Mouse (Mus musculus) CH12.LX (cell line): Measurements from ENCODE around the gene Lrrc63. TPM values are rescaled to one million over a fixed set of nuclear protein-coding genes. Genes with fewer than 3 reads are reported as not detected.

Source experiments
- DNase-seq: peaks from one replicate; pipeline ENCODE4 v3.0.0-alpha.2; 2013; ENCODE audit errors: extremely low read depth
- H3K27ac ChIP-seq: 2 replicates; pipeline ENCODE4 v1.5.1; 2012; ENCODE audit warnings: low read depth, mild to moderate bottlenecking, control low read depth, moderate library complexity; ENCODE audit not compliant: insufficient read depth
- H3K27me3 ChIP-seq: replicated peaks from 2 replicates; pipeline ENCODE3; 2012; ENCODE audit warnings: inconsistent platforms
- H3K36me3 ChIP-seq, 2 experiments: replicated peaks in 1 of 2; 2 replicates each; pipeline versions ENCODE3 to v1.6.1; 2012; ENCODE audit warnings: inconsistent platforms in 1 of 2, low read length in 1 of 2, mild to moderate bottlenecking in 1 of 2, mixed read lengths in 1 of 2, moderate library complexity in 1 of 2; ENCODE audit not compliant: control insufficient read depth in 1 of 2, insufficient read depth in 1 of 2
- H3K4me1 ChIP-seq, 2 experiments: 2 replicates each; pipeline ENCODE4 v1.6.1; 2012; ENCODE audit warnings: inconsistent platforms in 1 of 2, moderate library complexity in 1 of 2; ENCODE audit not compliant: insufficient read depth in 2 of 2, control insufficient read depth in 1 of 2
- H3K4me2 ChIP-seq: 2 replicates; pipeline ENCODE4 v1.6.1; 2012; ENCODE audit warnings: low read depth, mild to moderate bottlenecking, control low read depth; ENCODE audit not compliant: poor library complexity, insufficient read depth, severe bottlenecking
- H3K4me3 ChIP-seq, 3 experiments: fragments of 150-350 bp in 1 of 3; sonication (generic) in 1 of 3; replicated peaks in 1 of 3; 2 replicates each; pipeline versions ENCODE3 to v1.5.1; 2011 to 2012; ENCODE audit warnings: low read depth in 2 of 3, low read length in 2 of 3, mild to moderate bottlenecking in 2 of 3, moderate library complexity in 2 of 3, control low read depth in 1 of 3, improper control_type of control experiment in 1 of 3, inconsistent platforms in 1 of 3, mixed read lengths in 1 of 3; ENCODE audit not compliant: poor library complexity in 1 of 3
- H3K79me2 ChIP-seq: replicated peaks from 2 replicates; pipeline ENCODE4 v1.6.1; 2012; ENCODE audit warnings: mild to moderate bottlenecking, moderate library complexity; ENCODE audit not compliant: control insufficient read depth, poor library complexity, insufficient read depth, severe bottlenecking; ENCODE audit errors: extremely low read depth
- H3K9ac ChIP-seq: 2 replicates; pipeline ENCODE4 v1.6.1; 2012; ENCODE audit warnings: low read depth, mild to moderate bottlenecking, control low read depth, moderate library complexity; ENCODE audit not compliant: insufficient read depth
- H3K9me3 ChIP-seq: replicated peaks from 2 replicates; pipeline ENCODE3; 2012; ENCODE audit warnings: low read length, inconsistent platforms, mixed read lengths
- BHLHE40 ChIP-seq: IDR thresholded peaks from 2 replicates; pipeline ENCODE4 v1.6.1; 2011; ENCODE audit warnings: mild to moderate bottlenecking, low read depth, low read length, improper control_type of control experiment
- CHD1 ChIP-seq: IDR thresholded peaks from 2 replicates; pipeline ENCODE4 v1.6.1; 2012; ENCODE audit warnings: low read depth, low read length, improper control_type of control experiment, inconsistent platforms
- HCFC1 ChIP-seq: IDR thresholded peaks from 2 replicates; pipeline ENCODE4 v1.6.1; 2012; ENCODE audit warnings: low read depth, mild to moderate bottlenecking, inconsistent platforms, low read length, improper control_type of control experiment
- IRF4 ChIP-seq: IDR thresholded peaks from 2 replicates; pipeline ENCODE4 v1.6.1; 2014; ENCODE audit warnings: low read depth, mild to moderate bottlenecking, inconsistent platforms, low read length, improper control_type of control experiment
- JUN ChIP-seq: IDR thresholded peaks from 2 replicates; pipeline ENCODE4 v1.6.1; 2011; ENCODE audit warnings: low read depth, mild to moderate bottlenecking, low read length, improper control_type of control experiment, moderate library complexity; ENCODE audit not compliant: insufficient read depth
- KAT2A ChIP-seq: IDR thresholded peaks from 2 replicates; pipeline ENCODE4 v1.6.1; 2012; ENCODE audit warnings: low read length, improper control_type of control experiment, inconsistent platforms; ENCODE audit not compliant: insufficient replicate concordance
- MAX ChIP-seq: IDR thresholded peaks from 2 replicates; pipeline ENCODE4 v1.6.1; 2011; ENCODE audit warnings: low read length, improper control_type of control experiment
- MEF2A ChIP-seq: IDR thresholded peaks from 2 replicates; pipeline ENCODE4 v1.6.1; 2014; ENCODE audit warnings: low read depth, mild to moderate bottlenecking, inconsistent platforms, low read length, improper control_type of control experiment, borderline replicate concordance
- MXI1 ChIP-seq: IDR thresholded peaks from 2 replicates; pipeline ENCODE4 v1.6.1; 2011; ENCODE audit warnings: mild to moderate bottlenecking, low read depth, low read length, improper control_type of control experiment
- MYC ChIP-seq: IDR thresholded peaks from 2 replicates; pipeline ENCODE4 v1.6.1; 2011; ENCODE audit warnings: low read depth, mild to moderate bottlenecking, improper control_type of control experiment, low read length
- NRF1 ChIP-seq: IDR thresholded peaks from 2 replicates; pipeline ENCODE4 v1.6.1; 2014; ENCODE audit warnings: low read depth, mild to moderate bottlenecking, inconsistent platforms, low read length, improper control_type of control experiment, moderate library complexity
- PAX5 ChIP-seq: IDR thresholded peaks from 2 replicates; pipeline ENCODE4 v1.6.1; 2012; ENCODE audit warnings: low read length, inconsistent platforms, mixed read lengths
- POLR2A ChIP-seq: IDR thresholded peaks from 2 replicates; pipeline ENCODE4 v1.6.1; 2011; ENCODE audit warnings: low read depth, mild to moderate bottlenecking, improper control_type of control experiment, low read length
- RAD21 ChIP-seq: IDR thresholded peaks from 2 replicates; pipeline ENCODE4 v1.6.1; 2011; ENCODE audit warnings: low read depth, mild to moderate bottlenecking, low read length, improper control_type of control experiment, moderate library complexity
- RCOR1 ChIP-seq: conservative IDR thresholded peaks from 2 replicates; pipeline ENCODE4 v1.6.1; 2012; ENCODE audit warnings: low read depth, mild to moderate bottlenecking, inconsistent platforms, low read length, improper control_type of control experiment
- ZC3H11A ChIP-seq: IDR thresholded peaks from 2 replicates; pipeline ENCODE4 v1.6.1; 2012; ENCODE audit warnings: low read depth, mild to moderate bottlenecking, inconsistent platforms, low read length, improper control_type of control experiment
- ZKSCAN1 ChIP-seq: IDR thresholded peaks from 2 replicates; pipeline ENCODE4 v1.6.1; 2012; ENCODE audit warnings: low read depth, inconsistent platforms, low read length, improper control_type of control experiment, borderline replicate concordance
- ZMIZ1 ChIP-seq: IDR thresholded peaks from 2 replicates; pipeline ENCODE4 v1.6.1; 2012; ENCODE audit warnings: low read depth, mild to moderate bottlenecking, inconsistent platforms, low read length, improper control_type of control experiment
- ZNF384 ChIP-seq: IDR thresholded peaks from 2 replicates; pipeline ENCODE4 v1.6.1; 2012; ENCODE audit warnings: low read depth, low read length, improper control_type of control experiment, inconsistent platforms
- dilution Hi-C: fragments of 300-500 bp; cut with MboI; formaldehyde crosslinking; loops from 2 replicates; pipeline ENCODE4 v1.14.3; 2020; ENCODE audit warnings: low sequenced_read_pairs; ENCODE audit not compliant: extremely low pct_unique_long_range_greater_than_20kb, extremely low pct_ligation_motif_present
- in situ Hi-C: fragments of 300-500 bp; cut with MboI; formaldehyde crosslinking; loops from 3 replicates; pipeline ENCODE4 v1.14.3; 2019; ENCODE audit warnings: low sequenced_read_pairs, low pct_ligation_motif_present, low pct_unique_long_range_greater_than_20kb, mixed read lengths
- polyA plus RNA-seq: library from polyadenylated mRNA; unstranded; fragments of >175 nt; gene quantifications from 2 replicates; pipeline ENCODE4 v1.2.1, GENCODE M21; 2012; ENCODE audit warnings: low read depth; ENCODE audit not compliant: insufficient read length
- total RNA-seq, 2 experiments: library from RNA; depleted of rRNA; stranded (reverse); fragments of 300-350 nt in 1 of 2; fragments of >200 nt in 1 of 2; gene quantifications; 2 replicates each; pipeline ENCODE4 v1.2.3; 2012 to 2014

The Lrrc63 gene
- total and polyA plus RNA-seq, 3 experiments = not detected

- H3K4me2 ChIP-seq = no peak overlapping the region
- H3K4me1 ChIP-seq = peaks cover 3 to 16% of the 10 kb centered on the region in 2 experiments; a peak in 2 of 4 replicates
- dilution Hi-C loops = no loop called here
- H3K27me3 ChIP-seq = no peaks in the 10 kb centered on the region
- no peaks in the 10 kb centered on the region for H3K79me2 ChIP-seq
- no peak overlapping the region for H3K4me3 ChIP-seq
- DNase-seq = no peak
- no peak overlapping the region for H3K27ac ChIP-seq
- peaks cover 2% of the 10 kb centered on the region for H3K9me3 ChIP-seq
- TF ChIP-seq MXI1 (no peak), PAX5 (no peak), JUN (no peak), BHLHE40 (no peak), MEF2A (no peak), HCFC1 (no peak), ZC3H11A (no peak), ZNF384 (no peak), POLR2A (no peak), RAD21 (no peak), CHD1 (no peak), RCOR1 (no peak), NRF1 (no peak), MYC (no peak), IRF4 (no peak), KAT2A (no peak), ZMIZ1 (no peak)
- TF ChIP-seq, all 38 proteins: peak for 0
- H3K36me3 ChIP-seq = no peaks in the 10 kb centered on the region
- in situ Hi-C loops = no loop called here
- H3K9ac ChIP-seq = no peak overlapping the region
Observed at GRCm38 (mm10) chr14:75164345-75164744, 33.7 kb upstream of the Lrrc63 start.

DNA sequence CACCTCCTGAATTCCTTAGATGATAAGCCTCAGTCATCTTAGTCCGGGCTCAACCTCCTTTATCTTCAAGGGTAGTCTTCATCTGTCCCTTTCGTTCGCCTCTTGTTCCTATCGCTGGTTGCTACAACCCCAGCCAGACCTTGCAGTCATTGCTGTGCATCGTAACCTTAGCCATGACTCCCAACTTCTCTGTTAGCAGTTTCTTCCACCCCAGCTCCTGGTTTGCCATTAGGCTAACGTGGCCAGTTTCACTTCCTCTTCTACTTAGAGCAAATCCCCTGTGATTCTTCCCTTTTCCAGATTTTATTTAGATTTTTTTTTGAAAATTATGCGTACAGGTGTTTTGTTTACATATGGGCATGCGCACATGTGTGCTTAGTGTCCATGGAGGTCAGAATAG is 33.2 kb upstream of the Lrrc63 start:
- no peak overlapping the region for H3K9ac ChIP-seq
- H3K36me3 ChIP-seq = no peaks in the 10 kb centered on the region
- peaks cover under 1 to 13% of the 10 kb centered on the region in 2 experiments; a peak in 2 of 4 replicates for H3K4me1 ChIP-seq
- dilution Hi-C loops (no loop called here), in situ Hi-C loops (no loop called here)
- peaks cover 2% of the 10 kb centered on the region for H3K9me3 ChIP-seq
- DNase-seq = no peak
- no peak overlapping the region for H3K4me3 ChIP-seq
- TF ChIP-seq MAX (no peak), ZKSCAN1 (no peak)
- no peak overlapping the region for H3K4me2 ChIP-seq
- H3K27me3 ChIP-seq = no peaks in the 10 kb centered on the region
- no peak overlapping the region for H3K27ac ChIP-seq
- H3K79me2 ChIP-seq = no peaks in the 10 kb centered on the region
